Mouse (Mus musculus) forebrain, embryonic 10.5 days (tissue): ENCODE measurements around the gene Tpst2. TPM values are rescaled to one million over a fixed set of nuclear protein-coding genes. Genes with fewer than 3 reads are reported as not detected.

Experiments
- DNase-seq: peaks from one replicate; pipeline ENCODE4 v3.0.0-alpha.2; 2017; ENCODE audit warnings: low spot score; ENCODE audit errors: extremely low spot score
- H3K27ac ChIP-seq: fragments of 300-500 bp; sonication (generic); 2 replicates; pipeline ENCODE4 v1.5.1; 2016; ENCODE audit warnings: mild to moderate bottlenecking
- H3K27me3 ChIP-seq: fragments of 300-500 bp; sonication (generic); 2 replicates; pipeline ENCODE4 v1.6.1; 2016; ENCODE audit warnings: mild to moderate bottlenecking; ENCODE audit not compliant: poor library complexity, severe bottlenecking
- H3K36me3 ChIP-seq: fragments of 300-500 bp; sonication (generic); replicated peaks from 2 replicates; pipeline ENCODE4 v1.6.1; 2016; ENCODE audit warnings: mild to moderate bottlenecking, moderate library complexity
- H3K4me1 ChIP-seq: fragments of 300-500 bp; sonication (generic); 2 replicates; pipeline ENCODE4 v1.6.1; 2016
- H3K4me3 ChIP-seq: fragments of 300-500 bp; sonication (generic); 2 replicates; pipeline ENCODE4 v1.5.1; 2016; ENCODE audit warnings: mild to moderate bottlenecking, moderate library complexity
- H3K9me3 ChIP-seq: fragments of 300-500 bp; sonication (generic); 2 replicates; pipeline ENCODE4 v1.6.1; 2016; ENCODE audit warnings: mild to moderate bottlenecking, moderate library complexity
- WGBS: fragments of 180-500 bp; shearing (Covaris S2); methylation state at CpG from one replicate; pipeline ENCODE4 v1.1.7; 2016; 5-methylcytosine and 5-hydroxymethylcytosine counted together
- polyA plus RNA-seq: library from polyadenylated mRNA; unstranded; fragments of >200 nt; fragmentation: Nextera tagmentation; extraction: Ambion mirVana; gene quantifications from 2 replicates; pipeline ENCODE4 v1.2.1, GENCODE M21; 2016

The Tpst2 gene
- polyA plus RNA-seq, 1 experiment from 2014 or later, result 36.7 TPM

GRCm38 (mm10) chr5:112243041-112243440, 33.5 kb upstream of the Tpst2 start:
- H3K4me3 ChIP-seq, result no peak overlapping the region
- peaks cover 32% of the 10 kb centered on the region for H3K27me3 ChIP-seq
- H3K9me3 ChIP-seq, result no peaks in the 10 kb centered on the region
- DNase-seq, result no peak
- 57% methylated on average over 5 of the region's 5 CpGs for WGBS
- H3K4me1 ChIP-seq, result peaks cover 64% of the 10 kb centered on the region
- H3K27ac ChIP-seq, result no peak overlapping the region; the same call in 1 of the 2 replicates
- H3K36me3 ChIP-seq, result no peaks in the 10 kb centered on the region

GRCm38 (mm10) chr5:112243539-112244274, 32.8 kb upstream of the Tpst2 start:
- Histone ChIP-seq H3K27ac (no peak overlapping the region), H3K27me3 (peaks cover 25% of the 10 kb centered on the region), H3K4me1 (peaks cover 57% of the 10 kb centered on the region), H3K9me3 (no peaks in the 10 kb centered on the region), H3K36me3 (no peaks in the 10 kb centered on the region), H3K4me3 (no peak overlapping the region)
- no peak for DNase-seq
- 85% methylated on average over 10 of the region's 10 CpGs for WGBS

GRCm38 (mm10) chr5:112244275-112244562, 32.3 kb upstream of the Tpst2 start:
- DNase-seq, result no peak
- Histone ChIP-seq H3K27ac (no peak overlapping the region), H3K4me3 (no peak overlapping the region), H3K27me3 (peaks cover 20% of the 10 kb centered on the region), H3K4me1 (peaks cover 52% of the 10 kb centered on the region), H3K36me3 (no peaks in the 10 kb centered on the region), H3K9me3 (no peaks in the 10 kb centered on the region)
- WGBS, result 79% methylated on average over 1 of the region's 1 CpGs

- Histone ChIP-seq H3K4me3 (no peak overlapping the region), H3K27ac (peak overlapping the region; percentile 8; the same call in 1 of the 2 replicates), H3K27me3 (peaks cover 12% of the 10 kb centered on the region), H3K36me3 (no peaks in the 10 kb centered on the region), H3K9me3 (no peaks in the 10 kb centered on the region), H3K4me1 (peaks cover 43% of the 10 kb centered on the region)
- no peak for DNase-seq
- WGBS, result 55% methylated on average over 8 of the region's 8 CpGs
Measured at GRCm38 (mm10) chr5:112244890-112245615, 31.4 kb upstream of the Tpst2 start.

- H3K4me3 ChIP-seq, result no peak overlapping the region
- peaks cover 14% of the 10 kb centered on the region for H3K27me3 ChIP-seq
- no peaks in the 10 kb centered on the region for H3K9me3 ChIP-seq
- DNase-seq, result no peak
- no peak overlapping the region for H3K27ac ChIP-seq
- WGBS, result 47% methylated on average over 8 of the region's 8 CpGs
- H3K4me1 ChIP-seq, result peaks cover 30% of the 10 kb centered on the region
- no peaks in the 10 kb centered on the region for H3K36me3 ChIP-seq
Measured at GRCm38 (mm10) chr5:112247399-112247798, 29.1 kb upstream of the Tpst2 start.

GRCm38 (mm10) chr5:112249106-112249505, 27.4 kb upstream of the Tpst2 start:
- Histone ChIP-seq H3K27ac (no peak overlapping the region), H3K27me3 (peaks cover 14% of the 10 kb centered on the region), H3K9me3 (no peaks in the 10 kb centered on the region), H3K4me3 (no peak overlapping the region), H3K4me1 (peaks cover 37% of the 10 kb centered on the region), H3K36me3 (no peaks in the 10 kb centered on the region)
- 90% methylated on average over 11 of the region's 11 CpGs for WGBS
- DNase-seq, result no peak

- Histone ChIP-seq H3K4me3 (no peak within 1 kb of the TSS), H3K27ac (no peak within 1 kb of the TSS; the same call in 1 of the 2 replicates), H3K36me3 (no peaks in the 10 kb centered on the region), H3K27me3 (peaks cover 9% of the 10 kb centered on the region; the same call in 1 of the 2 replicates), H3K9me3 (no peaks in the 10 kb centered on the region), H3K4me1 (peaks cover 23% of the 10 kb centered on the region)
- 73% methylated on average over 2 of the region's 2 CpGs for WGBS
- DNase-seq, result no peak
Measured at GRCm38 (mm10) chr5:112252400-112252799, 24.1 kb upstream of the Tpst2 start, which contains the start of gene Cryba4. Gene Cryba4, minus strand, starts transcription at chr5:112252518.

GRCm38 (mm10) chr5:112253169-112253568, 23.3 kb upstream of the Tpst2 start:
- Histone ChIP-seq H3K27ac (no peak overlapping the region; the same call in 1 of the 2 replicates), H3K9me3 (no peaks in the 10 kb centered on the region), H3K36me3 (no peaks in the 10 kb centered on the region), H3K27me3 (peaks cover 9% of the 10 kb centered on the region; the same call in 1 of the 2 replicates), H3K4me1 (peaks cover 23% of the 10 kb centered on the region), H3K4me3 (no peak overlapping the region)
- no peak for DNase-seq
- 10% methylated on average over 8 of the region's 8 CpGs for WGBS

- H3K4me1 ChIP-seq, result peaks cover 23% of the 10 kb centered on the region
- no peak for DNase-seq
- H3K36me3 ChIP-seq, result no peaks in the 10 kb centered on the region
- H3K27me3 ChIP-seq, result peaks cover 9% of the 10 kb centered on the region; the same call in 1 of the 2 replicates
- no peaks in the 10 kb centered on the region for H3K9me3 ChIP-seq
- WGBS, result 86% methylated on average over 7 of the region's 7 CpGs
- no peak overlapping the region for H3K4me3 ChIP-seq
- H3K27ac ChIP-seq, result peak overlapping the region; percentile 35; the same call in 1 of the 2 replicates
Measured at GRCm38 (mm10) chr5:112254282-112254806, 22.1 kb upstream of the Tpst2 start.

- Histone ChIP-seq H3K27me3 (peaks cover 9% of the 10 kb centered on the region; the same call in 1 of the 2 replicates), H3K4me3 (no peak within 1 kb of the TSS), H3K36me3 (no peaks in the 10 kb centered on the region), H3K4me1 (peaks cover 23% of the 10 kb centered on the region), H3K27ac (peak within 1 kb of the TSS; percentile 41; the same call in 1 of the 2 replicates), H3K9me3 (no peaks in the 10 kb centered on the region)
- WGBS, result 58% methylated on average over 3 of the region's 3 CpGs
- no peak for DNase-seq
Measured at GRCm38 (mm10) chr5:112255426-112255825, 21.1 kb upstream of the Tpst2 start, which contains the start of gene Crybb1. Gene Crybb1, plus strand, starts transcription at chr5:112255815.

- no peak overlapping the region for H3K27ac ChIP-seq
- H3K4me1 ChIP-seq, result peaks cover 23% of the 10 kb centered on the region
Measured at GRCm38 (mm10) chr5:112256457-112256856, 20.0 kb upstream of the Tpst2 start.

GRCm38 (mm10) chr5:112257896-112258295, 18.6 kb upstream of the Tpst2 start:
- Histone ChIP-seq H3K4me1 (peaks cover 17% of the 10 kb centered on the region), H3K4me3 (no peak overlapping the region), H3K36me3 (no peaks in the 10 kb centered on the region), H3K27ac (no peak overlapping the region), H3K9me3 (no peaks in the 10 kb centered on the region), H3K27me3 (peaks cover 5% of the 10 kb centered on the region; the same call in 1 of the 2 replicates)
- no peak for DNase-seq
- 80% methylated on average over 3 of the region's 3 CpGs for WGBS

More at GRCm38 (mm10) chr5:112256457-112256856, 20.0 kb upstream of the Tpst2 start:
- H3K27me3 ChIP-seq, result peaks cover 9% of the 10 kb centered on the region; the same call in 1 of the 2 replicates
- DNase-seq, result no peak
- H3K4me3 ChIP-seq, result no peak overlapping the region
- no peaks in the 10 kb centered on the region for H3K36me3 ChIP-seq
- WGBS, result 81% methylated on average over 9 of the region's 9 CpGs
- H3K9me3 ChIP-seq, result no peaks in the 10 kb centered on the region
